18 mouse cellular contexts compared by ENCODE assay signal in the genomic region with DNA sequence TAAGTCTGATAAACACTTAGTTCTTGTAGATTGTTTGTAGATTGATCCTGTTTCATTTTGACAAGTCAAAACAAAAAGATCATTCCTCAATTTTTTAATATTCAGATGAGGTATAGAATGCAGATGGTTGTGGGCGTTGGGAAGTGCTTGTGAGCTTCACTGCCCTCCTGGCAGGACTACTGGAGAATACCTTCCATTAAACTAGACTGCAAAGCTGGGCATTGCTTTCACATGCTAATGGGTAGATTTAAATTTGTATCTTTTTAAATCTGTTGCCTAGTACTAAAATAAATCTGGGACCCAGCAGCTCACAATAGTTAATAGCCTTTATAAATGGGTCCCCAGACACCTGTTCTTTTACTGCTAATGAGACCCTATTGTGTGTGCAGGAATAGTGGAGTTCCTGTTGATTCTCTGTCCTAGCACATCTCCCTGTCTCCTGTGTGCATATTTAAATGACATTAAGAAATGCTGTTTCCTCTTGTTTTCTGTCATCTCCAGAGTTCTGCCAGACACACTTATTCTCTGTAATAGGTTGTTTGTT. TPM values are rescaled to one million over a fixed set of nuclear protein-coding genes. Genes with fewer than 3 reads are reported as not detected.
A peak's percentile ranks its signal among the peaks of the same experiment; 100 is the strongest.
DNase-seq lines count a peak whose midpoint lies in the region; ATAC-seq lines count a peak whose summit lies in the region.
"Had no signal": no experiment of that assay in that cellular context is flagged by ENCODE, and none has a peak within 500 bp of the region (broad histone marks: within the 10 kb centered on the region; RNA-seq: fewer than 3 reads in every experiment).

No protein-coding gene starts in this region.

- peak; percentile 24; the same call in 1 of the 2 replicates for ATAC-seq in frontal cortex, adult (ENCODE audit: low TSS enrichment)
- ATAC-seq in neural tube, embryonic 12.5 days (ENCODE audit: low FRiP score, low read depth) = peak; percentile 71; the same call in 1 of the 2 replicates
- ATAC-seq in forebrain, embryonic 16.5 days = peak; percentile 51

- H3K4me1 ChIP-seq in neural tube, embryonic 12.5 days = 0 out of 2 replicates have a peak, but pooled peaks cover 6% of the 10 kb centered on the region
- H3K4me1 ChIP-seq in forebrain, embryonic 16.5 days (replicated peaks; ENCODE audit: control insufficient read depth, insufficient read depth, low read length) = peaks cover 20% of the 10 kb centered on the region
- H3K4me1 ChIP-seq: megakaryocyte, embryonic 14.5 days had no signal

- WGBS in neural tube, embryonic 12.5 days = 26% methylated on average over 1 of the region's 1 CpGs
- WGBS in forebrain, embryonic 16.5 days = 11% methylated on average over 1 of the region's 1 CpGs

- no peak overlapping the region for H3K9ac ChIP-seq in neural tube, embryonic 12.5 days
- no peak overlapping the region for H3K9ac ChIP-seq in forebrain, embryonic 16.5 days (replicated peaks; ENCODE audit: low read depth, low read length)
- H3K9ac ChIP-seq: embryonic facial prominence, embryonic 13.5 days; hindbrain, embryonic 13.5 days had no signal

- H3K27me3 ChIP-seq in neural tube, embryonic 12.5 days (replicated peaks) = no peaks in the 10 kb centered on the region
- no peaks in the 10 kb centered on the region for H3K27me3 ChIP-seq in forebrain, embryonic 16.5 days (replicated peaks; ENCODE audit: control insufficient read depth, insufficient read depth, low read length)
- H3K27me3 ChIP-seq: embryonic facial prominence, embryonic 13.5 days; hindbrain, embryonic 13.5 days; megakaryocyte, embryonic 14.5 days had no signal

- H3K36me3 ChIP-seq in neural tube, embryonic 12.5 days = no peaks in the 10 kb centered on the region
- no peaks in the 10 kb centered on the region for H3K36me3 ChIP-seq in forebrain, embryonic 16.5 days (ENCODE audit: control insufficient read depth, insufficient read depth)
- H3K36me3 ChIP-seq: embryonic facial prominence, embryonic 13.5 days; hindbrain, embryonic 13.5 days had no signal

- H3K4me2 ChIP-seq in neural tube, embryonic 12.5 days (replicated peaks) = no peak overlapping the region
- H3K4me2 ChIP-seq in forebrain, embryonic 16.5 days (ENCODE audit: low read length) = no peak overlapping the region
- H3K4me2 ChIP-seq: embryonic facial prominence, embryonic 13.5 days; heart, embryonic 11.5 days; hindbrain, embryonic 13.5 days; liver, embryonic 11.5 days had no signal

- H3K4me3 ChIP-seq in neural tube, embryonic 12.5 days = no peak overlapping the region
- no peak overlapping the region for H3K4me3 ChIP-seq in forebrain, embryonic 16.5 days (replicated peaks; ENCODE audit: low read length)
- H3K4me3 ChIP-seq: embryonic facial prominence, embryonic 13.5 days; hindbrain, embryonic 13.5 days; megakaryocyte, embryonic 14.5 days had no signal

- H3K27ac ChIP-seq in neural tube, embryonic 12.5 days = no peak overlapping the region
- peak overlapping the region; percentile 44; the same call in 1 of the 2 replicates for H3K27ac ChIP-seq in forebrain, embryonic 16.5 days (ENCODE audit: low read length)
- H3K27ac ChIP-seq: embryonic facial prominence, embryonic 13.5 days; hindbrain, embryonic 13.5 days had no signal

- DNase-seq in frontal cortex, postnatal 36 days (ENCODE audit: low spot score in 2 of 2) = no peak
- no peak for DNase-seq in neural tube, embryonic 10.5 days (ENCODE audit: extremely low spot score, low spot score)
- no peak for DNase-seq in cerebellum, postnatal 25 days
- no peak for DNase-seq in gastrocnemius, adult 18-20 months (ENCODE audit: low spot score)
- DNase-seq: cerebellum, postnatal 10 days; heart, postnatal 10 days; kidney, adult 9 months; kidney, postnatal 36 days; lung, adult 18-20 months; thymus, postnatal 25 days had no signal

- H3K9me3 ChIP-seq in neural tube, embryonic 12.5 days = no peaks in the 10 kb centered on the region
- no peaks in the 10 kb centered on the region for H3K9me3 ChIP-seq in forebrain, embryonic 16.5 days (ENCODE audit: control insufficient read depth, low read length)
- H3K9me3 ChIP-seq: embryonic facial prominence, embryonic 13.5 days; hindbrain, embryonic 13.5 days; megakaryocyte, embryonic 14.5 days had no signal

RNA-seq across cellular contexts. Expression of gene Pdss2, which starts 54.9 kb away (rescaled TPM):
- polyA plus RNA-seq in neural tube, embryonic 12.5 days (2016; fragmentation: Nextera tagmentation; extraction: Ambion mirVana) = 13.6 and 13.9 TPM in 2 replicates
- 15.7 and 17.7 TPM in 2 replicates for polyA plus RNA-seq in forebrain, embryonic 16.5 days (2015; fragmentation: Nextera tagmentation; extraction: Ambion mirVana)
- 10 to 100 TPM; 19.2 to 20.9 TPM for total RNA-seq in gastrocnemius, adult 18-20 months (2021)
